Mouse (Mus musculus): ENCODE results near the gene Gm17174.
"Not testable (repeated sequence)": the region's sequence is repeated elsewhere in the genome, so short reads cannot be mapped to it uniquely, and the experiment has no call there.

Gene Gm17174

GRCm38 (mm10) chr14:51592039-51592438 is at the start of gene Gm17174:
Gene Gm17174 (minus strand): TSS chr14:51592139.
- not testable (repeated sequence) for DNase-seq

- DNase-seq, result not testable (repeated sequence)
Observed at GRCm38 (mm10) chr14:51635566-51635965, 43.6 kb upstream of the Gm17174 start, which contains the start of gene Gm4181. Gene Gm4181 (minus strand): TSS chr14:51635666.

- peak; percentile 10 for DNase-seq
Observed at GRCm38 (mm10) chr14:51632426-51632825, 40.5 kb upstream of the Gm17174 start.

- DNase-seq, result no peak
Observed at GRCm38 (mm10) chr14:51611210-51611609, 19.3 kb upstream of the Gm17174 start, which contains the start of gene Gm17078. Gene Gm17078 (minus strand): TSS chr14:51611310.

DNA sequence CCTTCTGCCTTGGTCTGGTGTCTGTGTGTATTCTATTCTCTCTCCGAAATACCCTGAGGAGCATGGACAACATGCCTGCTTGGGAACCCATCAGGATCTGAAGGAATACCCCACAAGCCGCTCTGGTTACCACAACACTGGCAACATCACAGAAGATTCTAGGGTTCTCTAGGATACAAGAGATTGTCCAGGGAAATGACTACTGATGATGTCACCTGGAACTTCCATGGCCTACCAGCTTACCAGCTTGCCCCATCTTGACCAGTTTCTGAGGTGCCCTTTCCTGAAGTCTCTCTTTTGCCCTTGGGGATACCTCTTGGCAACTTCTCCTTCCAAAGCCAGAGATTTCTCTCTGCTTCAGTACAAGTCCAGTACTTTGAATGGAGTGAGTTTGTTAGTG is 18.0 kb downstream of the Gm17174 start, which contains the start of gene Gm17175:
Gm17175 (minus strand) TSS at position 101 of the 400 bp plus-strand sequence.
- DNase-seq, result not testable (repeated sequence)

GRCm38 (mm10) chr14:51552490-51552889 is 39.4 kb downstream of the Gm17174 start, which contains the start of gene Gm5622:
Gene Gm5622 (plus strand): TSS chr14:51552790.
- no peak for DNase-seq
